Mouse (Mus musculus): Measurements from ENCODE around the gene Slc18a2.
A peak's percentile ranks its signal among the peaks of the same experiment; 100 is the strongest.

The Slc18a2 gene

GRCm38 (mm10) chr19:59273190-59273589 lies 12.5 kb downstream of the Slc18a2 start:
- DNase-seq (ENCODE audit: extremely low spot score, low spot score) = no peak

- peak; percentile 32 for DNase-seq (ENCODE audit: extremely low spot score, low spot score)
Measured at GRCm38 (mm10) chr19:59276354-59276753, 15.7 kb downstream of the Slc18a2 start.

- no peak for DNase-seq (ENCODE audit: extremely low spot score, low spot score)
Measured at GRCm38 (mm10) chr19:59280841-59281240, 20.1 kb downstream of the Slc18a2 start.

- DNase-seq (ENCODE audit: extremely low spot score, low spot score) = no peak
Measured at GRCm38 (mm10) chr19:59282001-59282400, 21.3 kb downstream of the Slc18a2 start.

- no peak for DNase-seq (ENCODE audit: extremely low spot score, low spot score)
Measured at GRCm38 (mm10) chr19:59289042-59289441, 28.3 kb downstream of the Slc18a2 start.

GRCm38 (mm10) chr19:59289811-59290210 lies 29.1 kb downstream of the Slc18a2 start:
- DNase-seq (ENCODE audit: extremely low spot score, low spot score) = no peak

- DNase-seq (ENCODE audit: extremely low spot score, low spot score) = no peak
Measured at GRCm38 (mm10) chr19:59292183-59292839, 31.6 kb downstream of the Slc18a2 start.

GRCm38 (mm10) chr19:59315308-59315707 lies 54.6 kb downstream of the Slc18a2 start:
- no peak for DNase-seq (ENCODE audit: extremely low spot score, low spot score)

- DNase-seq (ENCODE audit: extremely low spot score, low spot score) = no peak
Measured at GRCm38 (mm10) chr19:59316571-59316970, 55.9 kb downstream of the Slc18a2 start.

- DNase-seq (ENCODE audit: extremely low spot score, low spot score) = no peak
Measured at GRCm38 (mm10) chr19:59321990-59322389, 61.3 kb downstream of the Slc18a2 start, which contains the start of gene Rps12-ps3. Gene Rps12-ps3 (plus strand): TSS chr19:59322290.

GRCm38 (mm10) chr19:59330816-59331225 lies 70.1 kb downstream of the Slc18a2 start:
- DNase-seq (ENCODE audit: extremely low spot score, low spot score) = no peak

GRCm38 (mm10) chr19:59336655-59337054 lies 76.0 kb downstream of the Slc18a2 start:
- DNase-seq (ENCODE audit: extremely low spot score, low spot score) = no peak

- no peak for DNase-seq (ENCODE audit: extremely low spot score, low spot score)
Measured at GRCm38 (mm10) chr19:59337872-59338681, 77.4 kb downstream of the Slc18a2 start.

GRCm38 (mm10) chr19:59339908-59340307 lies 79.2 kb downstream of the Slc18a2 start:
- no peak for DNase-seq (ENCODE audit: extremely low spot score, low spot score)

- no peak for DNase-seq (ENCODE audit: extremely low spot score, low spot score)
Measured at GRCm38 (mm10) chr19:59342964-59343363, 82.3 kb downstream of the Slc18a2 start.

GRCm38 (mm10) chr19:59344304-59344711 lies 83.6 kb downstream of the Slc18a2 start:
- DNase-seq (ENCODE audit: extremely low spot score, low spot score) = peak; percentile 49

- DNase-seq (ENCODE audit: extremely low spot score, low spot score) = peak; percentile 77
Measured at GRCm38 (mm10) chr19:59345081-59345657, 84.5 kb downstream of the Slc18a2 start.

All from neural tube, embryonic 10.5 days (tissue).